Mouse (Mus musculus) embryonic facial prominence, embryonic 15.5 days (tissue): ENCODE measurements around the gene Tbc1d22a. TPM values are rescaled to one million over a fixed set of nuclear protein-coding genes. Genes with fewer than 3 reads are reported as not detected.
"Not testable (repeated sequence)": the region's sequence is repeated elsewhere in the genome, so short reads cannot be mapped to it uniquely, and the experiment has no call there.

ENCODE experiments used
- ATAC-seq: fragments of 200-750 bp; cut with Nextera tagmentation; 2 replicates; pipeline ENCODE4 v1.8.0; 2017; ENCODE audit warnings: low read depth, moderate TSS enrichment; ENCODE audit not compliant: insufficient number of reproducible peaks, low FRiP score, low TSS enrichment
- H3K27ac ChIP-seq: fragments of 300-500 bp; sonication (generic); replicated peaks from 2 replicates; pipeline ENCODE4 v1.5.1; 2015; ENCODE audit warnings: mild to moderate bottlenecking, inconsistent platforms
- H3K27me3 ChIP-seq: fragments of 300-500 bp; sonication (generic); 2 replicates; pipeline ENCODE4 v1.6.1; 2015; ENCODE audit warnings: inconsistent platforms
- H3K36me3 ChIP-seq: fragments of 300-500 bp; sonication (generic); 2 replicates; pipeline ENCODE4 v1.6.1; 2015; ENCODE audit warnings: mild to moderate bottlenecking, inconsistent platforms
- H3K4me1 ChIP-seq: fragments of 300-500 bp; sonication (generic); 2 replicates; pipeline ENCODE4 v1.6.1; 2015; ENCODE audit warnings: inconsistent platforms
- H3K4me2 ChIP-seq: fragments of 300-500 bp; sonication (generic); replicated peaks from 2 replicates; pipeline ENCODE4 v1.6.1; 2015; ENCODE audit warnings: mild to moderate bottlenecking, inconsistent platforms
- H3K4me3 ChIP-seq: fragments of 300-500 bp; sonication (generic); replicated peaks from 2 replicates; pipeline ENCODE4 v1.5.1; 2015; ENCODE audit warnings: mild to moderate bottlenecking, inconsistent platforms
- H3K9ac ChIP-seq: fragments of 300-500 bp; sonication (generic); 2 replicates; pipeline ENCODE4 v1.6.1; 2015; ENCODE audit warnings: inconsistent platforms
- H3K9me3 ChIP-seq: fragments of 300-500 bp; sonication (generic); replicated peaks from 2 replicates; pipeline ENCODE4 v1.6.1; 2016; ENCODE audit warnings: inconsistent platforms
- WGBS: fragments of 180-500 bp; shearing (Covaris S2); methylation state at CpG from one replicate; pipeline ENCODE4 v1.1.7; 2015; 5-methylcytosine and 5-hydroxymethylcytosine counted together
- polyA plus RNA-seq: library from polyadenylated mRNA; unstranded; fragments of >200 nt; fragmentation: Nextera tagmentation; extraction: Ambion mirVana; gene quantifications from 2 replicates; pipeline ENCODE4 v1.2.1, GENCODE M21; 2015

The Tbc1d22a gene
- polyA plus RNA-seq, 1 experiment from 2014 or later, result 12.4 TPM

DNA sequence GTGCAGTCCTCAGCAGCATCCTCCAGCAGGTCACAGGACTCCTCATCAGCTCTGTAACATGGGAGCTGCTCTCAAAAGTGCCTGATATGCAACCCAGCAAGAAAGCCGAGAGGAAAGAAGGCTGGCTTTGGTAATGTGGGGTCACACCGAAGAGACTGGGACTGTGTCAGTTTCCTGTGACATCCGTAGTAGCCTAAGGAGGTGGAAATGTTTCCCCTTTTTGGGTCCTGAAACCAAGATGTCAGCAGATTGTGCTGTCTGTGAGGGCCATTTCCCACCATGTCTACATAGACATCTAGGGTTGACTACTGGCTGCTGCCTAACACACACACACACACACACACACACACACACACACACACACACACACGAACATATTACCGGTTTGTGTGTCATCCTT lies 2.1 kb upstream of the Tbc1d22a start:
- not testable (repeated sequence) for H3K4me2 ChIP-seq, H3K4me3 ChIP-seq, ATAC-seq, H3K36me3 ChIP-seq, H3K27me3 ChIP-seq, H3K9ac ChIP-seq, H3K27ac ChIP-seq, H3K9me3 ChIP-seq
- peaks cover 23% of the 10 kb centered on the region for H3K4me1 ChIP-seq
- WGBS, result 85% methylated on average over 5 of the region's 5 CpGs

DNA sequence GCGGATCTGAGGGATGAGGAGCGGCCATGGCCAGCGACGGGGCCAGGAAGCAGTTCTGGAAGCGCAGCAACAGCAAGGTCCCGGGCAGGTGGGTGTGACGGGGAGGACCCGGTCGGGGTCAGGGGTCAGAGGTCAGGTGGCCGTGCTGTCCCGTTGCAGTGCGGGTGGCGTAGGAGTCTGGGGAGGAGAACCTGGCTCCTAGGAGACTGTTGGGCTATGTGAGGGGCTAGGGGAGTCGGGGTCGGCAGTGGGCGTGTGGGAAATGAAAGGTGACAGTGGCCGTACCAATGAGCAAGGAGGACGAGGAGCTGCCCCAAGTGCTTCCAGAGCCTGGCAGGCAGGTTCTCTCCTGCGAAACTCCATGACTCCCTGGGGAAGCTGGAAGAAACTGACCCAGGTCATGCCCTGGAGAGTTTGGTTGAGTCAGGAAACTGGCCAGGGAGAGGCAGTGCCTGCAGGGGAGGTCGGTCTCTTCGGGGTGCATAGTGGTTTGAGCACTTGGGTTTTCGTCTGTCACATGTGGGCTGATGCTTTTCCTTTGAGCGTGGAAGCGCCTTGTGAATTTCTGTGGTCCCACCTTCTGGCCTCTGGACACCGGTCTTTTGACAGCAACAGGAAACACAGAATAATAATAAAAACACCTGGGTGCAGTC lies 416 bp downstream of the Tbc1d22a start:
- H3K9me3 ChIP-seq, result no peaks in the 10 kb centered on the region
- ATAC-seq, result 0 out of 2 replicates have a peak, but pooled peaks have one; percentile 3
- 11% methylated on average over 25 of the region's 25 CpGs for WGBS
- H3K9ac ChIP-seq, result peak overlapping the region; percentile 88
- peak overlapping the region; percentile 90 for H3K4me3 ChIP-seq
- H3K4me1 ChIP-seq, result peaks cover 23% of the 10 kb centered on the region
- H3K36me3 ChIP-seq, result no peaks in the 10 kb centered on the region
- H3K27ac ChIP-seq, result peak overlapping the region; percentile 90
- peak overlapping the region; percentile 93 for H3K4me2 ChIP-seq
- no peaks in the 10 kb centered on the region for H3K27me3 ChIP-seq

DNA sequence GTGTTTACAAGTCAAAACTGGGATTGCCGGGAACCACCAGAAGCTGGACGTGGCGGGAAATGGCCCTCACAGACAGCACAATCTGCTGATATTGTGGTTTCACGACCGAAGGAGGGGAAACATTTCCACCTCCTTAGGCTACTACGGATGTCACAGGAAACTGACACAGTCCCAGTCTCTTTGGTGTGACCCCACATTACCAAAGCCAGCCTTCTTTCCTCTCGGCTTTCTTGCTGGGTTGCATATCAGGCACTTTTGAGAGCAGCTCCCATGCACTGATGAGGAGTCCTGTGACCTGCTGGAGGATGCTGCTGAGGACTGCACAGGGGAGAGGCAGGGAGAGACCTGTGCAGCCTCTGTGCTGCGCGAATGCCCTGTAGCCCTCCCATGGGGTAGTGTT lies 2.4 kb downstream of the Tbc1d22a start:
- H3K27me3 ChIP-seq, ATAC-seq: not testable (repeated sequence)

DNA sequence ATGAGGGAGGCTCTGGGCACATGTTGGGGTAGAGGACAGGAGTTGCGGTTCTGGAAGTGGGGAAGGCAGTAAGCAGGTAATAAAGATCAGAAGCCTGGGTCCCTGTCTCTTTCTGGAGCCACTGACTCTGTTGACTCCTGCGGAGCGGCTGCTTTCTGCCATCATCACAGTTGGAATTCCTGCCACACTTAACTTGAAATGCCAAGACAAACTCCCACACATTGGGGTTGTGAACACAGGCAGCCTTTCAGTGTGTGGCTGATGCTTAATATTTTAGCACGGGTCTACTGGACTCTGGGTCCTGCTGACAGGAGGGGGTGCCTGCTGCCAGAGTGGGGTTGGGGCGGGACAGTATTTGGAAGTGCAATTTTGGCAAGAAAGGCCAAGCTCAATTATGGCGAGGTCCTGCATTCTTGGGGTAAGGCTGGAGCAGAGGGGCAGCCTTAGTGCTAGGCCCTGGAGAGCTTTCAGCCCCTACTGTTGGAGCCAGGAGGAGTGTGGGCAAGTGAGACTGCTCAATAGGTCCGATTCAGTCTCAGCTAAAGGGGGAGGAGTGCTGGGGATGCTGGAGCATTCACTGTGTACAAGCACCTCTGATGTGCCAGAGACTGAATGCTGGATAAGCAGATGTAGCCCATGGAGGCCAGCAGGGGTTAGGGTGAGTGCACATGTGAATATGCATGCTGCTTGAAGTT lies 5.4 kb downstream of the Tbc1d22a start:
- WGBS, result 69% methylated on average over 7 of the region's 7 CpGs
- Histone ChIP-seq H3K36me3 (no peaks in the 10 kb centered on the region), H3K4me2 (no peak overlapping the region), H3K4me1 (peaks cover 8% of the 10 kb centered on the region), H3K9ac (no peak overlapping the region), H3K27ac (no peak overlapping the region), H3K4me3 (no peak overlapping the region), H3K27me3 (no peaks in the 10 kb centered on the region), H3K9me3 (no peaks in the 10 kb centered on the region)
- ATAC-seq, result no peak

More for the DNA sequence above, 2.4 kb downstream of the Tbc1d22a start:
- not testable (repeated sequence) for H3K4me3 ChIP-seq, H3K36me3 ChIP-seq, H3K27ac ChIP-seq, H3K4me2 ChIP-seq, H3K9me3 ChIP-seq, H3K9ac ChIP-seq
- peaks cover 23% of the 10 kb centered on the region for H3K4me1 ChIP-seq
- WGBS, result 81% methylated on average over 9 of the region's 9 CpGs

DNA sequence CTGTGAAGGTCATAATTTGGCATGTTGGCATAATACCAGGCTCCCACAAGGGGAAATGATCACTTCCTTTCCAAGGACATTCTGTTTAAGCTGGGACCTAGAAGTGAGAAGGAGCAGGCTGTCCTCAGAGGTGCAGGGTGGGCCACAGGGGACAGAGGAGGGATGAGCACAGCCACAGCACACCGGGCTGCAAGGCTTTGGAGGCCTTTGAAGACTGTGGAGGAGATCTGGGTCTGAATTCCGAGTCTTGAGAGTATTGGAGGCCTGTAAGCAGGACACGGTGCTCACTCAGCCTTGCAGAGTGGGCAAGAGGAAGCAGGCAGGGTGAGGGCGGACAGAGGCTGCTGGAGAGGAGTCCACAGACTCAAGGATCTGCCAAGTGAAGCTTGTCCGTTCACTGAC lies 6.0 kb downstream of the Tbc1d22a start:
- H3K36me3 ChIP-seq, result no peaks in the 10 kb centered on the region
- no peak for ATAC-seq
- H3K4me3 ChIP-seq, result no peak overlapping the region
- H3K4me2 ChIP-seq, result no peak overlapping the region
- H3K9me3 ChIP-seq, result no peaks in the 10 kb centered on the region
- H3K9ac ChIP-seq, result no peak overlapping the region
- H3K27ac ChIP-seq, result no peak overlapping the region
- no peaks in the 10 kb centered on the region for H3K27me3 ChIP-seq
- peaks cover 3% of the 10 kb centered on the region; the same call in 1 of the 2 replicates for H3K4me1 ChIP-seq
- 83% methylated on average over 5 of the region's 5 CpGs for WGBS

DNA sequence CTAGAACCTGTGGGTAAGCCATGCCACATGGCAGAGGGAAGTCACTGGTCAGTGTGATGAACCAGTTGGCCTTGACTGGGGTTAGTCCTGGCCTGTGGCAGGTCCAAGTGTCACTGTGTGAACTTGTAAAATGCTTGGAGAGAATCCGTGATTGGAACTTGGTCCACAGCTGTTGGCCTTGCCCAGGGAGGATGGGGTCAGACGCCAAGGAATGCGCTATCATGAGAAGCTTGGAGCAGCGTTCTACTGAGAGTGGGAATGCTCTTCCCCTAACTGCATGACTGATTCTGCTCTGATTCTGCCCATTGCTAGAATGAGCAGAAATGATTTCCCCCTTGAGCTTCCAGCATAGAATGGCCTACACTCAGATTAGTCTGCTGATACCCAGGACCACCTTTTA lies 6.5 kb downstream of the Tbc1d22a start:
- WGBS, result 80% methylated on average over 4 of the region's 4 CpGs
- Histone ChIP-seq H3K9ac (no peak overlapping the region), H3K27me3 (no peaks in the 10 kb centered on the region), H3K36me3 (no peaks in the 10 kb centered on the region), H3K27ac (no peak overlapping the region), H3K4me3 (no peak overlapping the region), H3K4me1 (no peaks in the 10 kb centered on the region; the same call in 1 of the 2 replicates), H3K9me3 (no peaks in the 10 kb centered on the region), H3K4me2 (no peak overlapping the region)
- ATAC-seq, result no peak

DNA sequence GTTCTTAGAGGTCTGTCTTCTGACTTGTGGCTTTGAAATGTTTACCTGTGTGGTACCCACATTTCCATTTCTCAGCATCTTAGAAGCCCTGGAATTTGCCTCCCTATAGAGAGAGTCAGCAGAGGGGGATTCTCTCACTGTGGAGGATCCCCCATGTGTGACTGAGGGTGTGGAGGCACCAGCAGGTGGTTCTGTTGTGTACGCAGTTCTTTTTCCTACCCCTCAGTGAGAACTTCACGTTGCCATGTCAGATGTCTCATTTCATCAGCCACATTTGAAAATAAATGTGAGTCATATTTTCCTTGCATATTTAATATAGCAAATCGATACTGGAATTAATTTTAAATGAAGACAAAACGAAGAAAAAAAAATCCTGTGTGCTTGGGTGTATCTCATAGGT lies 7.1 kb downstream of the Tbc1d22a start:
- H3K9ac ChIP-seq, result no peak overlapping the region
- no peak overlapping the region for H3K27ac ChIP-seq
- H3K4me2 ChIP-seq, result no peak overlapping the region
- no peaks in the 10 kb centered on the region for H3K27me3 ChIP-seq
- no peaks in the 10 kb centered on the region; the same call in 1 of the 2 replicates for H3K4me1 ChIP-seq
- no peaks in the 10 kb centered on the region for H3K9me3 ChIP-seq
- H3K4me3 ChIP-seq, result no peak overlapping the region
- no peaks in the 10 kb centered on the region for H3K36me3 ChIP-seq
- no peak for ATAC-seq
- WGBS, result 78% methylated on average over 4 of the region's 4 CpGs

DNA sequence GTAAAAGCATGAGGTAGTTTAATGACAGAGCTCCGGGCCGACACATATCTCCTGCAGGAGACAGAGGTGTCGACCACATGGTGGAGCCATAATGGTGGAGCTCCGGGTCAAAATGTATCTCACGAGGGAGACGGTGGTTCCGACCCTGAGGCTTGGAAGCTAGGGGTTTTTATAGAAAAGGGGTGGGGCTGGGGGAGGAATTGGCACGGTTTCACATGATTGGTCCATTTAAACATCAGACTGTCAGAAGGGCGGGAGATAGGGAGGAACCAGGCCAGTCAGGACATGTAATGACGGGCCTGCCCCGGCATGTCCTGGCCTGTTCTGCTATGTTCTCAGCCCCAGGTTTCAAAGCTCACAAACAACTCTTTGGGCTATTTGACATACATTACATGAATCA lies 7.6 kb downstream of the Tbc1d22a start:
- ATAC-seq, H3K36me3 ChIP-seq, H3K27ac ChIP-seq, H3K9ac ChIP-seq, H3K27me3 ChIP-seq, H3K4me1 ChIP-seq, H3K9me3 ChIP-seq, H3K4me3 ChIP-seq, H3K4me2 ChIP-seq: not testable (repeated sequence)
- 79% methylated on average over 11 of the region's 11 CpGs for WGBS

DNA sequence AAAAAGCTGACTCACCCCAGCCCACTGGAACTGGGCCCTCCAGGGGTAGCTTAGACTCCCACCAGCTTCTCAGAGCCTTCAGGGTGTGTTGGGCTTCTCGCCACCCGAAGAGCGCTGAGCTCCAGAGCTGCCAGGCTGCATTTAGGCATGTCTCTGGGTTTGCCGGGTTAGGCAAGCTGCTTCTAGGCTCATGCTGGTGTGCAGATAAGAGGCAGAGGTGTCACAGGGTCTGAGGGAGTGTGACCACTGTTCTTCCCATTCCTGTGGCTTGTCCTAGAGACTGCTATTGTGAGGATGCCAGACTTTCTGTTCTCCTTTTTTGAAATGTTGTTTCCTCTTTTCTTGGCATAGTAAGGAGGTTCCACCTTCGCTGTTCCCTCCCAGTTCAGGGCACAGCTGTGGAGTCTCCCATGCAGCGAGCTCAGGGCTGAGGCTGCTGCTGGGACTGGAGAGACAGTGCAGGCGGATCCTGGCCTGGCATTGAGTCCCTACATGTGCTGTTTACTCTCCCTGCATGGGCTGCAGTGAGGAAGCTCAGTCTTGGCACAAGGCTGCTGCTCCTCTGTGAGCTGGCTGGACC lies 10.8 kb downstream of the Tbc1d22a start:
- no peaks in the 10 kb centered on the region for H3K27me3 ChIP-seq
- H3K4me3 ChIP-seq, result no peak overlapping the region
- WGBS, result 77% methylated on average over 7 of the region's 7 CpGs
- H3K36me3 ChIP-seq, result no peaks in the 10 kb centered on the region
- H3K4me1 ChIP-seq, result no peaks in the 10 kb centered on the region; the same call in 1 of the 2 replicates
- no peak overlapping the region for H3K27ac ChIP-seq
- ATAC-seq, result no peak
- no peaks in the 10 kb centered on the region for H3K9me3 ChIP-seq
- no peak overlapping the region for H3K9ac ChIP-seq
- no peak overlapping the region for H3K4me2 ChIP-seq

DNA sequence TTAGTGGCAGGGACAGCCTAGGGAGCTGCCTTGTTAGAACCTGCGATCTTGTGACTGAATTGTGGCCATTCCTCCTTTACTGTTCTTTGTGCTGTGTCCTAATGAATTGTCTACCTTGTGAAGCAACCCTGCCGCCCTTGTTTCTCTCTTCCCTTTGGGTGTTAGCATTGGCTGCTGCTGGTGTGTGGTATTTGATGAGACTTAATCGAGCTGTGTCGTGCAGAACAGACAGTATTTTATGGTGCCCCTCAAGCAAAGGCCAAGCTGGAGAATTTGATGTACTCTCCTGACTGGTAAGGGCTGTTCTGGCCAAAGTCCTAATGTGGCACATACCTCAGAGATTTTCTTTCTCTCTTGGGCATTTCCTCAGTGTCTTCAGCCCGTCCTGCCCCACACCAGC lies 12.0 kb downstream of the Tbc1d22a start:
- no peaks in the 10 kb centered on the region for H3K9me3 ChIP-seq
- no peak overlapping the region for H3K27ac ChIP-seq
- ATAC-seq, result no peak
- H3K27me3 ChIP-seq, result no peaks in the 10 kb centered on the region
- no peaks in the 10 kb centered on the region for H3K4me1 ChIP-seq
- 79% methylated on average over 5 of the region's 5 CpGs for WGBS
- no peak overlapping the region for H3K9ac ChIP-seq
- no peaks in the 10 kb centered on the region for H3K36me3 ChIP-seq
- no peak overlapping the region for H3K4me2 ChIP-seq
- H3K4me3 ChIP-seq, result no peak overlapping the region

DNA sequence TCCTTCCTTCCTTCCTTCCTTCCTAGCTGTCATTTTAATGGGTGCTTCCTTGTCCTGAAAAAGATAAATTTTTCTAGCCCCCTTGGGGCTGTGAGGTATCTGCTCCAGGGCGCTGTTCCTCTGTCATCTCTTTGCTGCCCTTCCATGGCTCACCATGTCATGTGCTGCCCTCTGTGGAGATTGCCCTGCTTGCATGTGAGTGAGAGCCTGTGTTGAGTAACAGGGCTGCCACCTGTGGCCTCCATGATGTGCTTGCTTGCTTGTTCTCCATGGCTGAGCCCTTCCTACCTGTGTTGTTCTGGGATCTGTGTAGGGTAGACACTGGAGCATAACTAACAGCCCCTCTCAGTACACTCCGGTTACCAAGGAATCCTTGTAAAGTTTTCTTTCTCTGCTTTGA lies 12.7 kb downstream of the Tbc1d22a start:
- Histone ChIP-seq H3K36me3 (no peaks in the 10 kb centered on the region), H3K4me3 (no peak overlapping the region), H3K9ac (no peak overlapping the region), H3K4me2 (no peak overlapping the region), H3K27ac (no peak overlapping the region), H3K4me1 (no peaks in the 10 kb centered on the region), H3K27me3 (no peaks in the 10 kb centered on the region), H3K9me3 (no peaks in the 10 kb centered on the region)
- ATAC-seq, result no peak
- WGBS, result 64% methylated on average over 2 of the region's 2 CpGs
